Mouse (Mus musculus): ENCODE data around the gene Sorl1. TPM values are rescaled to one million over a fixed set of nuclear protein-coding genes. Genes with fewer than 3 reads are reported as not detected.

Gene Sorl1
- polyA plus RNA-seq, 1 experiment, result 73.1 TPM

- no peak overlapping the region for H3K27ac ChIP-seq (ENCODE audit: insufficient read depth, low read length)
- no peak for TF ChIP-seq POLR2A (IDR thresholded peaks at IDR 0.05; ENCODE audit: extremely low read depth, insufficient read depth, low read length)
- TF ChIP-seq CTCF (IDR thresholded peaks at IDR 0.05; ENCODE audit: extremely low read depth, insufficient read depth, low read length), result no peak
- H3K4me3 ChIP-seq (ENCODE audit: insufficient read depth, low read length), result no peak overlapping the region
- H3K4me1 ChIP-seq (ENCODE audit: control insufficient read depth, insufficient read depth, low read length), result peaks cover 17% of the 10 kb centered on the region; the same call in 1 of the 2 replicates
Observed at GRCm38 (mm10) chr9:42052713-42053356, 71.3 kb downstream of the Sorl1 start.

- no peak for TF ChIP-seq CTCF (IDR thresholded peaks at IDR 0.05; ENCODE audit: extremely low read depth, insufficient read depth, low read length)
- no peak for TF ChIP-seq POLR2A (IDR thresholded peaks at IDR 0.05; ENCODE audit: extremely low read depth, insufficient read depth, low read length)
- H3K4me1 ChIP-seq (ENCODE audit: control insufficient read depth, insufficient read depth, low read length), result peaks cover 4% of the 10 kb centered on the region; the same call in 1 of the 2 replicates
- no peak overlapping the region for H3K27ac ChIP-seq (ENCODE audit: insufficient read depth, low read length)
- no peak overlapping the region for H3K4me3 ChIP-seq (ENCODE audit: insufficient read depth, low read length)
Observed at GRCm38 (mm10) chr9:42048542-42048941, 75.6 kb downstream of the Sorl1 start.

- H3K4me3 ChIP-seq (ENCODE audit: insufficient read depth, low read length), result no peak overlapping the region
- 0 out of 2 replicates have a peak, but pooled peaks cover 1% of the 10 kb centered on the region for H3K4me1 ChIP-seq (ENCODE audit: control insufficient read depth, insufficient read depth, low read length)
- TF ChIP-seq POLR2A (IDR thresholded peaks at IDR 0.05; ENCODE audit: extremely low read depth, insufficient read depth, low read length) (no peak), CTCF (IDR thresholded peaks at IDR 0.05; ENCODE audit: extremely low read depth, insufficient read depth, low read length) (no peak)
- no peak overlapping the region for H3K27ac ChIP-seq (ENCODE audit: insufficient read depth, low read length)
Observed at GRCm38 (mm10) chr9:42047786-42048185, 76.3 kb downstream of the Sorl1 start.

- H3K27ac ChIP-seq (ENCODE audit: insufficient read depth, low read length), result no peak overlapping the region
- H3K4me3 ChIP-seq (ENCODE audit: insufficient read depth, low read length), result no peak overlapping the region
- H3K4me1 ChIP-seq (ENCODE audit: control insufficient read depth, insufficient read depth, low read length), result no peaks in the 10 kb centered on the region
- TF ChIP-seq CTCF (IDR thresholded peaks at IDR 0.05; ENCODE audit: extremely low read depth, insufficient read depth, low read length), result no peak
- no peak for TF ChIP-seq POLR2A (IDR thresholded peaks at IDR 0.05; ENCODE audit: extremely low read depth, insufficient read depth, low read length)
Observed at GRCm38 (mm10) chr9:42046248-42046647, 77.8 kb downstream of the Sorl1 start.

GRCm38 (mm10) chr9:42044651-42045050 lies 79.4 kb downstream of the Sorl1 start:
- Histone ChIP-seq H3K4me3 (ENCODE audit: insufficient read depth, low read length) (no peak overlapping the region), H3K4me1 (ENCODE audit: control insufficient read depth, insufficient read depth, low read length) (no peaks in the 10 kb centered on the region), H3K27ac (ENCODE audit: insufficient read depth, low read length) (no peak overlapping the region)
- no peak for TF ChIP-seq CTCF (IDR thresholded peaks at IDR 0.05; ENCODE audit: extremely low read depth, insufficient read depth, low read length)
- TF ChIP-seq POLR2A (IDR thresholded peaks at IDR 0.05; ENCODE audit: extremely low read depth, insufficient read depth, low read length), result no peak

- TF ChIP-seq POLR2A (IDR thresholded peaks at IDR 0.05; ENCODE audit: extremely low read depth, insufficient read depth, low read length) (no peak), CTCF (IDR thresholded peaks at IDR 0.05; ENCODE audit: extremely low read depth, insufficient read depth, low read length) (no peak)
- H3K27ac ChIP-seq (ENCODE audit: insufficient read depth, low read length), result no peak overlapping the region
- no peak overlapping the region for H3K4me3 ChIP-seq (ENCODE audit: insufficient read depth, low read length)
- H3K4me1 ChIP-seq (ENCODE audit: control insufficient read depth, insufficient read depth, low read length), result peaks cover 2% of the 10 kb centered on the region
Observed at GRCm38 (mm10) chr9:42043934-42044333, 80.2 kb downstream of the Sorl1 start.

GRCm38 (mm10) chr9:42039000-42039992 lies 84.8 kb downstream of the Sorl1 start:
- TF ChIP-seq CTCF (IDR thresholded peaks at IDR 0.05; ENCODE audit: extremely low read depth, insufficient read depth, low read length) (no peak), POLR2A (IDR thresholded peaks at IDR 0.05; ENCODE audit: extremely low read depth, insufficient read depth, low read length) (no peak)
- H3K27ac ChIP-seq (ENCODE audit: insufficient read depth, low read length), result no peak overlapping the region
- peaks cover 6% of the 10 kb centered on the region for H3K4me1 ChIP-seq (ENCODE audit: control insufficient read depth, insufficient read depth, low read length)
- no peak overlapping the region for H3K4me3 ChIP-seq (ENCODE audit: insufficient read depth, low read length)

GRCm38 (mm10) chr9:42036885-42037284 lies 87.2 kb downstream of the Sorl1 start:
- no peak overlapping the region for H3K27ac ChIP-seq (ENCODE audit: insufficient read depth, low read length)
- TF ChIP-seq POLR2A (IDR thresholded peaks at IDR 0.05; ENCODE audit: extremely low read depth, insufficient read depth, low read length) (no peak), CTCF (IDR thresholded peaks at IDR 0.05; ENCODE audit: extremely low read depth, insufficient read depth, low read length) (no peak)
- H3K4me1 ChIP-seq (ENCODE audit: control insufficient read depth, insufficient read depth, low read length), result peaks cover 6% of the 10 kb centered on the region
- H3K4me3 ChIP-seq (ENCODE audit: insufficient read depth, low read length), result no peak overlapping the region

- H3K4me3 ChIP-seq (ENCODE audit: insufficient read depth, low read length), result no peak overlapping the region
- no peak overlapping the region for H3K27ac ChIP-seq (ENCODE audit: insufficient read depth, low read length)
- TF ChIP-seq POLR2A (IDR thresholded peaks at IDR 0.05; ENCODE audit: extremely low read depth, insufficient read depth, low read length), result no peak
- no peak for TF ChIP-seq CTCF (IDR thresholded peaks at IDR 0.05; ENCODE audit: extremely low read depth, insufficient read depth, low read length)
- peaks cover 6% of the 10 kb centered on the region for H3K4me1 ChIP-seq (ENCODE audit: control insufficient read depth, insufficient read depth, low read length)
Observed at GRCm38 (mm10) chr9:42035995-42036394, 88.1 kb downstream of the Sorl1 start.
